Comparison of ENCODE assay signal across 8 mouse cellular contexts in the genomic region with DNA sequence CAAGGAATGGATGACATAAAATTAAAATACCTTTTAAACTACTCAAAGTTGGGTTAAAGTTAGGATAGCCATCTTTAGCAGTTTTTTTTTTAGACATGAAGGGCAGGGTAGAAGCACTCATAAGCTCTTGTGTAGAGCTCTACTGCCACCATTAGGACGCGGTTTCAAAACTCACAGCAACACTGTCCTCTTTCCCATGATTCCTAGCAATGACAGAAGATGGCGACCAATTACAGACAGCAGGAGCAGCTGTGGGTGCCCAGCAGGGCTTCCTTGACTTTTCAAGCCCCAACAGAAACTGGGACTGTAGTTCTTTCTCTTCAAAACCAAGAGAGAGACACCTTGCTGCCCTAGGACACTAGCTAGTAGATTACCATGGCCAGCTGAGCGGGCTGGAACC.
DNase-seq lines count a peak whose midpoint lies in the region; ATAC-seq and TF ChIP-seq lines count a peak whose summit lies in the region.

No protein-coding gene starts in this region.

- no peak overlapping the region for H3K27ac ChIP-seq in heart, embryonic 12.5 days (ENCODE audit: poor library complexity, severe bottlenecking)
- no peak overlapping the region for H3K27ac ChIP-seq in kidney, postnatal 0 days
- 0 out of 2 replicates have a peak overlapping the region, but pooled peaks have one; percentile 44 for H3K27ac ChIP-seq in midbrain, embryonic 13.5 days

- TF ChIP-seq CTCF in kidney, postnatal 0 days (IDR thresholded peaks at IDR 0.05; ENCODE audit: low read depth): peak; percentile 61

- ATAC-seq in heart, embryonic 12.5 days (ENCODE audit: insufficient number of reproducible peaks, low FRiP score): no peak
- no peak for ATAC-seq in kidney, postnatal 0 days (replicated peaks; ENCODE audit: low FRiP score, low read depth)
- peak; percentile 40 for ATAC-seq in midbrain, embryonic 13.5 days

- 65% methylated on average over 4 of the region's 4 CpGs for WGBS in heart, embryonic 12.5 days
- WGBS in kidney, postnatal 0 days: 53% methylated on average over 4 of the region's 4 CpGs
- WGBS in midbrain, embryonic 13.5 days: 67% methylated on average over 4 of the region's 4 CpGs

- no peaks in the 10 kb centered on the region for H3K4me1 ChIP-seq in heart, embryonic 12.5 days (replicated peaks)
- H3K4me1 ChIP-seq in kidney, postnatal 0 days (replicated peaks; ENCODE audit: insufficient read depth, low read length): no peaks in the 10 kb centered on the region
- no peaks in the 10 kb centered on the region for H3K4me1 ChIP-seq in midbrain, embryonic 13.5 days (replicated peaks)

- no peak overlapping the region for H3K9ac ChIP-seq in heart, embryonic 12.5 days
- H3K9ac ChIP-seq in kidney, postnatal 0 days (ENCODE audit: low read depth, low read length): no peak overlapping the region
- no peak overlapping the region for H3K9ac ChIP-seq in midbrain, embryonic 13.5 days (replicated peaks)

- no peaks in the 10 kb centered on the region for H3K9me3 ChIP-seq in heart, embryonic 12.5 days (replicated peaks)
- no peaks in the 10 kb centered on the region for H3K9me3 ChIP-seq in kidney, postnatal 0 days (replicated peaks; ENCODE audit: low read length)
- H3K9me3 ChIP-seq in midbrain, embryonic 13.5 days: no peaks in the 10 kb centered on the region

- peak overlapping the region; percentile 10 for H3K4me3 ChIP-seq in heart, embryonic 12.5 days
- 0 out of 2 replicates have a peak overlapping the region, but pooled peaks have one; percentile 4 for H3K4me3 ChIP-seq in kidney, postnatal 0 days (replicated peaks; ENCODE audit: low read depth, low read length)
- H3K4me3 ChIP-seq in midbrain, embryonic 13.5 days (replicated peaks): peak overlapping the region; percentile 15

- peaks cover 39% of the 10 kb centered on the region for H3K36me3 ChIP-seq in heart, embryonic 12.5 days
- no peaks in the 10 kb centered on the region for H3K36me3 ChIP-seq in kidney, postnatal 0 days (ENCODE audit: insufficient read depth, low read length)
- peaks cover 27% of the 10 kb centered on the region for H3K36me3 ChIP-seq in midbrain, embryonic 13.5 days

- no peaks in the 10 kb centered on the region for H3K27me3 ChIP-seq in heart, embryonic 12.5 days (replicated peaks)
- H3K27me3 ChIP-seq in kidney, postnatal 0 days (ENCODE audit: insufficient read depth, low read length): no peaks in the 10 kb centered on the region
- H3K27me3 ChIP-seq in midbrain, embryonic 13.5 days: no peaks in the 10 kb centered on the region

- peak; percentile 76 for DNase-seq in adrenal gland, postnatal 14 days
- no peak for DNase-seq in adrenal gland, postnatal 4 days (ENCODE audit: low spot score in 2 of 2)
- peak; percentile 70 for DNase-seq in ovary, adult 18-20 months (ENCODE audit: low spot score)
- DNase-seq in ovary, postnatal 10 days (ENCODE audit: low spot score): no peak
- DNase-seq in kidney, postnatal 0 days (ENCODE audit: low spot score): peak; percentile 44
- DNase-seq in thymus, postnatal 4 days: no peak

- H3K4me2 ChIP-seq in heart, embryonic 12.5 days: peak overlapping the region; percentile 46
- H3K4me2 ChIP-seq in kidney, postnatal 0 days (ENCODE audit: low read length): peak overlapping the region; percentile 38; the same call in 1 of the 2 replicates
- peak overlapping the region; percentile 32; the same call in 1 of the 2 replicates for H3K4me2 ChIP-seq in midbrain, embryonic 13.5 days (replicated peaks)

Comparison
In these comparisons a context has a peak if more than half of its experiments do, and no peak if none do; other contexts are left out.
1. DNase-seq: peak in adrenal gland, postnatal 14 days (single experiment), ovary, adult 18-20 months (single experiment) and kidney, postnatal 0 days (single experiment); none in adrenal gland, postnatal 4 days (0 of 2), ovary, postnatal 10 days (single experiment) and thymus, postnatal 4 days (single experiment).
2. Peak in every context shown above with its lines, with median percentiles within 50 percentile points of each other: H3K4me2 ChIP-seq and H3K4me3 ChIP-seq.